Mouse (Mus musculus) layer of hippocampus, adult 11-12 months (tissue): ENCODE measurements around the gene Fam174b.

Source experiments
- DNase-seq: peaks from one replicate; pipeline ENCODE4 v3.0.0; 2022; ENCODE audit warnings: low spot score

Gene Fam174b

GRCm38 (mm10) chr7:73813887-73814286 lies 73.8 kb downstream of the Fam174b start:
- DNase-seq = no peak

GRCm38 (mm10) chr7:73814454-73814853 lies 74.4 kb downstream of the Fam174b start:
- DNase-seq = no peak

- DNase-seq = no peak
These were observed 76.3 kb downstream of the Fam174b start for GRCm38 (mm10) chr7:73816255-73816996.

GRCm38 (mm10) chr7:73819366-73819765 lies 79.3 kb downstream of the Fam174b start:
- no peak for DNase-seq
